Mouse (Mus musculus) CH12.LX (cell line): ENCODE measurements around the gene Iqschfp. TPM values are rescaled to one million over a fixed set of nuclear protein-coding genes. Genes with fewer than 3 reads are reported as not detected.

ENCODE experiments used
- DNase-seq: peaks from one replicate; pipeline ENCODE4 v3.0.0-alpha.2; 2013; ENCODE audit errors: extremely low read depth
- H3K27ac ChIP-seq: 2 replicates; pipeline ENCODE4 v1.5.1; 2012; ENCODE audit warnings: low read depth, mild to moderate bottlenecking, control low read depth, moderate library complexity; ENCODE audit not compliant: insufficient read depth
- H3K27me3 ChIP-seq: replicated peaks from 2 replicates; pipeline ENCODE3; 2012; ENCODE audit warnings: inconsistent platforms
- H3K36me3 ChIP-seq, 2 experiments: replicated peaks in 1 of 2; 2 replicates each; pipeline versions ENCODE3 to v1.6.1; 2012; ENCODE audit warnings: inconsistent platforms in 1 of 2, low read length in 1 of 2, mild to moderate bottlenecking in 1 of 2, mixed read lengths in 1 of 2, moderate library complexity in 1 of 2; ENCODE audit not compliant: control insufficient read depth in 1 of 2, insufficient read depth in 1 of 2
- H3K4me1 ChIP-seq, 2 experiments: 2 replicates each; pipeline ENCODE4 v1.6.1; 2012; ENCODE audit warnings: inconsistent platforms in 1 of 2, moderate library complexity in 1 of 2; ENCODE audit not compliant: insufficient read depth in 2 of 2, control insufficient read depth in 1 of 2
- H3K4me2 ChIP-seq: 2 replicates; pipeline ENCODE4 v1.6.1; 2012; ENCODE audit warnings: low read depth, mild to moderate bottlenecking, control low read depth; ENCODE audit not compliant: poor library complexity, insufficient read depth, severe bottlenecking
- H3K4me3 ChIP-seq, 3 experiments: fragments of 150-350 bp in 1 of 3; sonication (generic) in 1 of 3; replicated peaks in 1 of 3; 2 replicates each; pipeline versions ENCODE3 to v1.5.1; 2011 to 2012; ENCODE audit warnings: low read depth in 2 of 3, low read length in 2 of 3, mild to moderate bottlenecking in 2 of 3, moderate library complexity in 2 of 3, control low read depth in 1 of 3, improper control_type of control experiment in 1 of 3, inconsistent platforms in 1 of 3, mixed read lengths in 1 of 3; ENCODE audit not compliant: poor library complexity in 1 of 3
- H3K79me2 ChIP-seq: replicated peaks from 2 replicates; pipeline ENCODE4 v1.6.1; 2012; ENCODE audit warnings: mild to moderate bottlenecking, moderate library complexity; ENCODE audit not compliant: control insufficient read depth, poor library complexity, insufficient read depth, severe bottlenecking; ENCODE audit errors: extremely low read depth
- H3K9ac ChIP-seq: 2 replicates; pipeline ENCODE4 v1.6.1; 2012; ENCODE audit warnings: low read depth, mild to moderate bottlenecking, control low read depth, moderate library complexity; ENCODE audit not compliant: insufficient read depth
- H3K9me3 ChIP-seq: replicated peaks from 2 replicates; pipeline ENCODE3; 2012; ENCODE audit warnings: low read length, inconsistent platforms, mixed read lengths
- BHLHE40 ChIP-seq: IDR thresholded peaks from 2 replicates; pipeline ENCODE4 v1.6.1; 2011; ENCODE audit warnings: mild to moderate bottlenecking, low read depth, low read length, improper control_type of control experiment
- CTCF ChIP-seq, 2 experiments: IDR thresholded peaks in 1 of 2; conservative IDR thresholded peaks in 1 of 2; 2 replicates each; pipeline ENCODE4 v1.5.1; 2011 to 2012; ENCODE audit warnings: low read depth in 2 of 2, low read length in 2 of 2, improper control_type of control experiment in 1 of 2, inconsistent platforms in 1 of 2, mild to moderate bottlenecking in 1 of 2, moderate library complexity in 1 of 2
- ETS1 ChIP-seq: conservative IDR thresholded peaks from 2 replicates; pipeline ENCODE4 v1.6.1; 2012; ENCODE audit warnings: low read depth, mild to moderate bottlenecking, inconsistent platforms, low read length, improper control_type of control experiment, moderate library complexity
- HCFC1 ChIP-seq: IDR thresholded peaks from 2 replicates; pipeline ENCODE4 v1.6.1; 2012; ENCODE audit warnings: low read depth, mild to moderate bottlenecking, inconsistent platforms, low read length, improper control_type of control experiment
- IRF4 ChIP-seq: IDR thresholded peaks from 2 replicates; pipeline ENCODE4 v1.6.1; 2014; ENCODE audit warnings: low read depth, mild to moderate bottlenecking, inconsistent platforms, low read length, improper control_type of control experiment
- MAFK ChIP-seq: IDR thresholded peaks from 2 replicates; pipeline ENCODE4 v1.6.1; 2011; ENCODE audit warnings: low read length, improper control_type of control experiment; ENCODE audit not compliant: insufficient replicate concordance
- MYC ChIP-seq: IDR thresholded peaks from 2 replicates; pipeline ENCODE4 v1.6.1; 2011; ENCODE audit warnings: low read depth, mild to moderate bottlenecking, improper control_type of control experiment, low read length
- NELFE ChIP-seq: IDR thresholded peaks from 2 replicates; pipeline ENCODE4 v1.6.1; 2011; ENCODE audit warnings: low read depth, low read length, improper control_type of control experiment
- PAX5 ChIP-seq: IDR thresholded peaks from 2 replicates; pipeline ENCODE4 v1.6.1; 2012; ENCODE audit warnings: low read length, inconsistent platforms, mixed read lengths
- POLR2A ChIP-seq: IDR thresholded peaks from 2 replicates; pipeline ENCODE4 v1.6.1; 2011; ENCODE audit warnings: low read depth, mild to moderate bottlenecking, improper control_type of control experiment, low read length
- RAD21 ChIP-seq: IDR thresholded peaks from 2 replicates; pipeline ENCODE4 v1.6.1; 2011; ENCODE audit warnings: low read depth, mild to moderate bottlenecking, low read length, improper control_type of control experiment, moderate library complexity
- SMC3 ChIP-seq: IDR thresholded peaks from 2 replicates; pipeline ENCODE4 v1.6.1; 2011; ENCODE audit warnings: low read depth, low read length, improper control_type of control experiment
- TBP ChIP-seq: conservative IDR thresholded peaks from 2 replicates; pipeline ENCODE4 v1.6.1; 2011; ENCODE audit warnings: low read depth, low read length, improper control_type of control experiment
- TCF12 ChIP-seq: IDR thresholded peaks from 2 replicates; pipeline ENCODE4 v1.6.1; 2014; ENCODE audit warnings: low read depth, mild to moderate bottlenecking, inconsistent platforms, low read length, improper control_type of control experiment
- UBTF ChIP-seq: IDR thresholded peaks from 2 replicates; pipeline ENCODE4 v1.6.1; 2012; ENCODE audit warnings: low read depth, mild to moderate bottlenecking, inconsistent platforms, low read length, improper control_type of control experiment, moderate library complexity
- USF1 ChIP-seq: IDR thresholded peaks from 2 replicates; pipeline ENCODE4 v1.6.1; 2014; ENCODE audit warnings: low read depth, mild to moderate bottlenecking, inconsistent platforms, low read length, improper control_type of control experiment
- ZNF384 ChIP-seq: IDR thresholded peaks from 2 replicates; pipeline ENCODE4 v1.6.1; 2012; ENCODE audit warnings: low read depth, low read length, improper control_type of control experiment, inconsistent platforms
- dilution Hi-C: fragments of 300-500 bp; cut with MboI; formaldehyde crosslinking; loops from 2 replicates; pipeline ENCODE4 v1.14.3; 2020; ENCODE audit warnings: low sequenced_read_pairs; ENCODE audit not compliant: extremely low pct_unique_long_range_greater_than_20kb, extremely low pct_ligation_motif_present
- in situ Hi-C: fragments of 300-500 bp; cut with MboI; formaldehyde crosslinking; loops from 3 replicates; pipeline ENCODE4 v1.14.3; 2019; ENCODE audit warnings: low sequenced_read_pairs, low pct_ligation_motif_present, low pct_unique_long_range_greater_than_20kb, mixed read lengths
- polyA plus RNA-seq: library from polyadenylated mRNA; unstranded; fragments of >175 nt; gene quantifications from 2 replicates; pipeline ENCODE4 v1.2.1, GENCODE M21; 2012; ENCODE audit warnings: low read depth; ENCODE audit not compliant: insufficient read length
- total RNA-seq, 2 experiments: library from RNA; depleted of rRNA; stranded (reverse); fragments of 300-350 nt in 1 of 2; fragments of >200 nt in 1 of 2; gene quantifications; 2 replicates each; pipeline ENCODE4 v1.2.3; 2012 to 2014

Iqschfp gene
- total and polyA plus RNA-seq, 3 experiments, result 0.13 to 0.25 TPM; not detected in 1

GRCm38 (mm10) chr3:68592575-68592974 lies 700.5 kb downstream of the Iqschfp start:
- TF ChIP-seq TBP (no peak), UBTF (no peak), MAFK (no peak), BHLHE40 (no peak), ETS1 (no peak), NELFE (no peak), ZNF384 (no peak), CTCF (conservative IDR thresholded peaks at IDR 0.05 in 1 of 2, IDR thresholded peaks at IDR 0.05 in 1 of 2; ENCODE audit: low read depth in 2 of 2, low read length in 2 of 2) (no peak), POLR2A (no peak), HCFC1 (no peak), IRF4 (no peak), RAD21 (no peak), TCF12 (no peak), SMC3 (no peak), PAX5 (no peak), MYC (no peak)
- no peaks in the 10 kb centered on the region for H3K79me2 ChIP-seq
- H3K4me3 ChIP-seq, result no peak overlapping the region
- H3K4me2 ChIP-seq, result no peak overlapping the region
- in situ Hi-C loops, result no loop called here
- no peaks in the 10 kb centered on the region for H3K27me3 ChIP-seq
- no peaks in the 10 kb centered on the region for H3K9me3 ChIP-seq
- no peak for DNase-seq
- H3K36me3 ChIP-seq, result no peaks in the 10 kb centered on the region
- dilution Hi-C loops, result no loop called here
- no peaks in the 10 kb centered on the region for H3K4me1 ChIP-seq
- no peak overlapping the region for H3K9ac ChIP-seq
- H3K27ac ChIP-seq, result no peak overlapping the region

GRCm38 (mm10) chr3:68593073-68593867 lies 701.2 kb downstream of the Iqschfp start:
- Histone ChIP-seq H3K4me2 (no peak overlapping the region), H3K9me3 (no peaks in the 10 kb centered on the region), H3K27ac (no peak overlapping the region), H3K4me3 (no peak overlapping the region), H3K79me2 (no peaks in the 10 kb centered on the region), H3K36me3 (no peaks in the 10 kb centered on the region), H3K9ac (no peak overlapping the region), H3K4me1 (no peaks in the 10 kb centered on the region), H3K27me3 (no peaks in the 10 kb centered on the region)
- dilution Hi-C loops (no loop called here), in situ Hi-C loops (no loop called here)
- TF ChIP-seq UBTF (no peak), MYC (no peak), USF1 (no peak)
- DNase-seq, result no peak
